Mouse (Mus musculus) liver, embryonic 16.5 days (tissue): ENCODE measurements at regions not wholly inside any gene's neighbourhood (a gene's known extent, or its start where the extent isn't known, plus 50 kb on each side); places are given as distances from the start of the nearest gene placed in this dataset.

Experiments
- ATAC-seq: fragments of 200-750 bp; cut with Nextera tagmentation; 2 replicates; pipeline ENCODE4 v1.8.0; 2017; ENCODE audit warnings: low read depth, mild to moderate bottlenecking, moderate number of reproducible peaks, moderate library complexity
- H3K27ac ChIP-seq: fragments of 300-500 bp; sonication (generic); 2 replicates; pipeline ENCODE4 v1.5.1; 2014; ENCODE audit warnings: mild to moderate bottlenecking, low read length
- H3K27me3 ChIP-seq: fragments of 300-500 bp; sonication (generic); 2 replicates; pipeline ENCODE4 v1.6.1; 2014; ENCODE audit warnings: low read depth, low read length, mixed read lengths; ENCODE audit not compliant: control insufficient read depth, insufficient read depth
- H3K36me3 ChIP-seq: fragments of 300-500 bp; sonication (generic); 2 replicates; pipeline ENCODE4 v1.6.1; 2014; ENCODE audit warnings: mild to moderate bottlenecking; ENCODE audit not compliant: control insufficient read depth, insufficient read depth
- H3K4me1 ChIP-seq: fragments of 300-500 bp; sonication (generic); 2 replicates; pipeline ENCODE4 v1.6.1; 2014; ENCODE audit warnings: low read depth, low read length, mixed read lengths; ENCODE audit not compliant: control insufficient read depth
- H3K4me2 ChIP-seq: fragments of 300-500 bp; sonication (generic); 2 replicates; pipeline ENCODE4 v1.6.1; 2014; ENCODE audit warnings: low read depth, low read length, mixed read lengths
- H3K4me3 ChIP-seq: fragments of 300-500 bp; sonication (generic); 2 replicates; pipeline ENCODE4 v1.5.1; 2014; ENCODE audit warnings: low read depth, mild to moderate bottlenecking, low read length
- H3K9ac ChIP-seq: fragments of 300-500 bp; sonication (generic); 2 replicates; pipeline ENCODE4 v1.6.1; 2014; ENCODE audit warnings: low read depth, low read length
- H3K9me3 ChIP-seq: fragments of 300-500 bp; sonication (generic); replicated peaks from 2 replicates; pipeline ENCODE4 v1.6.1; 2016; ENCODE audit warnings: low read length; ENCODE audit not compliant: control insufficient read depth
- WGBS: fragments of 180-500 bp; shearing (Covaris S2); extraction: QIAGEN DNeasy Blood & Tissue Kit; methylation state at CpG from one replicate; pipeline ENCODE4 v1.1.7; 2014; ENCODE audit not compliant: insufficient replicate concordance; 5-methylcytosine and 5-hydroxymethylcytosine counted together

DNA sequence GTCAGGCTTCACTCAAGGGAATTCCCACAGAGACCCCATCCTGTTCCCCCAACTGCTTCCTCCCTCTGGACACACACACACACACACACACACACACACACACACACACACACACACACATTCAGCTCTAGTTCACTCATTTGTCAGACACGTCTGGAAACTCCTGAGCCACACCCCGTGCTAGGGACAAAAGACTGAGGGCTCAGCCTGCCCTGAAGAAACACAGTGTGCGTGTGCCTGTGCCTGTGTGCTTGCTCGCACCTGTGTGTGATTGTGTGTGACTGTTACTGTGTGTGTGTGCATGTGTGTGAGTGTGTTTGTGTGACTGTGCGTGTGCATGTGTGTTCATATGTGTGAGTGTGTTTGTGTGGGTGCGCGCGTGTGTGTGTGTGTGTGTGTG lies 50.4 kb upstream of the Casz1 start:
- no peak overlapping the region for H3K9ac ChIP-seq
- H3K9me3 ChIP-seq = no peaks in the 10 kb centered on the region
- WGBS = 69% methylated on average over 8 of the region's 8 CpGs
- no peak overlapping the region for H3K4me3 ChIP-seq
- no peak overlapping the region for H3K27ac ChIP-seq
- no peaks in the 10 kb centered on the region for H3K27me3 ChIP-seq
- H3K4me2 ChIP-seq = no peak overlapping the region
- no peaks in the 10 kb centered on the region for H3K4me1 ChIP-seq
- no peaks in the 10 kb centered on the region for H3K36me3 ChIP-seq
- ATAC-seq = no peak
